Mouse (Mus musculus) G1E-ER4 (cell line): ENCODE measurements around the gene Sfmbt2. TPM values are rescaled to one million over a fixed set of nuclear protein-coding genes. Genes with fewer than 3 reads are reported as not detected.

Source experiments
- GATA1 ChIP-seq: IDR thresholded peaks from one replicate; pipeline ENCODE4 v1.8.0; 2012; ENCODE audit warnings: low read length, inconsistent platforms
- polyA plus RNA-seq: library from polyadenylated mRNA; stranded (reverse); fragments of >175 nt; gene quantifications from 2 replicates; pipeline ENCODE4 v1.2.3, GENCODE M21; 2012

Gene Sfmbt2
- polyA plus RNA-seq, 1 experiment: 28.4 TPM

GRCm38 (mm10) chr2:10591310-10591709 lies 221.0 kb downstream of the Sfmbt2 start:
- TF ChIP-seq GATA1: no peak

GRCm38 (mm10) chr2:10615500-10615899 lies 245.2 kb downstream of the Sfmbt2 start:
- no peak for TF ChIP-seq GATA1

Other genes with a start within 250 kb of the Sfmbt2 start
- gene Itih2, start 239.1 kb upstream of the Sfmbt2 start, polyA plus RNA-seq: not detected in 2 replicates
- gene Itih5, start 216.9 kb upstream of the Sfmbt2 start, polyA plus RNA-seq: 0.01 TPM in 2 replicates